Mouse (Mus musculus): Measurements from ENCODE around the gene Raet1e.
A peak's percentile ranks its signal among the peaks of the same experiment; 100 is the strongest.
"Not testable (repeated sequence)": the region's sequence is repeated elsewhere in the genome, so short reads cannot be mapped to it uniquely, and the experiment has no call there.

The Raet1e gene

GRCm38 (mm10) chr10:22158310-22158999 lies at the start of gene Raet1e, which contains the start of gene H60b:
Gene Raet1e (plus strand): TSS chr10:22158569.
Gene H60b (plus strand): TSS chr10:22158586.
- DNase-seq (ENCODE audit: low spot score), result peak; percentile 49

- DNase-seq (ENCODE audit: low spot score), result peak; percentile 75
Observed at GRCm38 (mm10) chr10:22140665-22141280, 17.6 kb upstream of the Raet1e start.

- not testable (repeated sequence) for DNase-seq (ENCODE audit: low spot score)
Observed at GRCm38 (mm10) chr10:22142194-22142593, 16.2 kb upstream of the Raet1e start.

GRCm38 (mm10) chr10:22142926-22143325 lies 15.4 kb upstream of the Raet1e start:
- DNase-seq (ENCODE audit: low spot score), result no peak

GRCm38 (mm10) chr10:22148441-22149072 lies 9.8 kb upstream of the Raet1e start:
- peak; percentile 48 for DNase-seq (ENCODE audit: low spot score)

GRCm38 (mm10) chr10:22149073-22149690 lies 9.2 kb upstream of the Raet1e start, which contains the start of gene E030030I06Rik:
Gene E030030I06Rik (minus strand): TSS chr10:22149270.
- DNase-seq (ENCODE audit: low spot score), result no peak

- DNase-seq (ENCODE audit: low spot score), result no peak
Observed at GRCm38 (mm10) chr10:22149691-22150465, 8.5 kb upstream of the Raet1e start.

- no peak for DNase-seq (ENCODE audit: low spot score)
Observed at GRCm38 (mm10) chr10:22150593-22150992, 7.8 kb upstream of the Raet1e start.

- DNase-seq (ENCODE audit: low spot score), result not testable (repeated sequence)
Observed at GRCm38 (mm10) chr10:22151056-22151862, 7.1 kb upstream of the Raet1e start.

- DNase-seq (ENCODE audit: low spot score), result not testable (repeated sequence)
Observed at GRCm38 (mm10) chr10:22151863-22152640, 6.3 kb upstream of the Raet1e start.

GRCm38 (mm10) chr10:22153147-22153690 lies 5.2 kb upstream of the Raet1e start:
- DNase-seq (ENCODE audit: low spot score), result not testable (repeated sequence)

- DNase-seq (ENCODE audit: low spot score), result not testable (repeated sequence)
Observed at GRCm38 (mm10) chr10:22154127-22154526, 4.2 kb upstream of the Raet1e start.

GRCm38 (mm10) chr10:22154871-22155799 lies 3.2 kb upstream of the Raet1e start:
- no peak for DNase-seq (ENCODE audit: low spot score)

GRCm38 (mm10) chr10:22159131-22159561 lies 777 bp downstream of the Raet1e start:
- no peak for DNase-seq (ENCODE audit: low spot score)

- DNase-seq (ENCODE audit: low spot score), result no peak
Observed at GRCm38 (mm10) chr10:22159581-22160140, 1.3 kb downstream of the Raet1e start.

- DNase-seq (ENCODE audit: low spot score), result not testable (repeated sequence)
Observed at GRCm38 (mm10) chr10:22163279-22163678, 4.9 kb downstream of the Raet1e start.

- peak; percentile 64 for DNase-seq (ENCODE audit: low spot score)
Observed at GRCm38 (mm10) chr10:22163705-22164583, 5.6 kb downstream of the Raet1e start.
